Mouse (Mus musculus): ENCODE measurements around the gene Gm17654. TPM values are rescaled to one million over a fixed set of nuclear protein-coding genes. Genes with fewer than 3 reads are reported as not detected.
"Not testable (repeated sequence)": the region's sequence is repeated elsewhere in the genome, so short reads cannot be mapped to it uniquely, and the experiment has no call there.

Gm17654 gene
- polyA plus RNA-seq (2012; fragmentation: generic; extraction: Trizol) = not detected

- H3K36me3 ChIP-seq (ENCODE audit: control insufficient read depth, insufficient read depth); H3K27me3 ChIP-seq (ENCODE audit: control insufficient read depth, insufficient read depth, insufficient read length); H3K4me2 ChIP-seq (ENCODE audit: low read depth); H3ac ChIP-seq (ENCODE audit: control insufficient read depth, insufficient read length); H3K79me2 ChIP-seq (ENCODE audit: control insufficient read depth, insufficient read depth); H3K4me3 ChIP-seq: not testable (repeated sequence)
These were observed at the start of gene Gm17654 for GRCm38 (mm10) chr14:43579046-43579445. Gm17654 (minus strand) TSS chr14:43579146.

GRCm38 (mm10) chr14:43607913-43608312 is 29.0 kb upstream of the Gm17654 start, which contains the start of gene Gm10375:
Gm10375 (minus strand) TSS chr14:43608013.
- H3ac ChIP-seq (ENCODE audit: control insufficient read depth, insufficient read length); H3K36me3 ChIP-seq (ENCODE audit: control insufficient read depth, insufficient read depth); H3K79me2 ChIP-seq (ENCODE audit: control insufficient read depth, insufficient read depth); H3K27me3 ChIP-seq (ENCODE audit: control insufficient read depth, insufficient read depth, insufficient read length); H3K4me2 ChIP-seq (ENCODE audit: low read depth); H3K4me3 ChIP-seq: not testable (repeated sequence)

GRCm38 (mm10) chr14:43577969-43578368 is 977 bp downstream of the Gm17654 start:
- not testable (repeated sequence) for H3K27me3 ChIP-seq (ENCODE audit: control insufficient read depth, insufficient read depth, insufficient read length); H3ac ChIP-seq (ENCODE audit: control insufficient read depth, insufficient read length); H3K4me3 ChIP-seq; H3K79me2 ChIP-seq (ENCODE audit: control insufficient read depth, insufficient read depth); H3K36me3 ChIP-seq (ENCODE audit: control insufficient read depth, insufficient read depth); H3K4me2 ChIP-seq (ENCODE audit: low read depth)

- H3K79me2 ChIP-seq (ENCODE audit: control insufficient read depth, insufficient read depth); H3ac ChIP-seq (ENCODE audit: control insufficient read depth, insufficient read length); H3K4me3 ChIP-seq; H3K36me3 ChIP-seq (ENCODE audit: control insufficient read depth, insufficient read depth); H3K27me3 ChIP-seq (ENCODE audit: control insufficient read depth, insufficient read depth, insufficient read length); H3K4me2 ChIP-seq (ENCODE audit: low read depth): not testable (repeated sequence)
These were observed 26.7 kb downstream of the Gm17654 start for GRCm38 (mm10) chr14:43552271-43552670.

GRCm38 (mm10) chr14:43546281-43546680 is 32.7 kb downstream of the Gm17654 start:
- not testable (repeated sequence) for H3K4me2 ChIP-seq (ENCODE audit: low read depth); H3ac ChIP-seq (ENCODE audit: control insufficient read depth, insufficient read length); H3K27me3 ChIP-seq (ENCODE audit: control insufficient read depth, insufficient read depth, insufficient read length); H3K36me3 ChIP-seq (ENCODE audit: control insufficient read depth, insufficient read depth); H3K79me2 ChIP-seq (ENCODE audit: control insufficient read depth, insufficient read depth); H3K4me3 ChIP-seq

GRCm38 (mm10) chr14:43543276-43543675 is 35.7 kb downstream of the Gm17654 start, which contains the start of gene Gm5799:
Gm5799 (plus strand) TSS chr14:43543576.
- H3K4me2 ChIP-seq (ENCODE audit: low read depth); H3K27me3 ChIP-seq (ENCODE audit: control insufficient read depth, insufficient read depth, insufficient read length); H3ac ChIP-seq (ENCODE audit: control insufficient read depth, insufficient read length); H3K79me2 ChIP-seq (ENCODE audit: control insufficient read depth, insufficient read depth); H3K4me3 ChIP-seq; H3K36me3 ChIP-seq (ENCODE audit: control insufficient read depth, insufficient read depth): not testable (repeated sequence)

- H3K36me3 ChIP-seq (ENCODE audit: control insufficient read depth, insufficient read depth); H3K4me3 ChIP-seq; H3K79me2 ChIP-seq (ENCODE audit: control insufficient read depth, insufficient read depth); H3ac ChIP-seq (ENCODE audit: control insufficient read depth, insufficient read length); H3K4me2 ChIP-seq (ENCODE audit: low read depth); H3K27me3 ChIP-seq (ENCODE audit: control insufficient read depth, insufficient read depth, insufficient read length): not testable (repeated sequence)
These were observed 40.8 kb downstream of the Gm17654 start for GRCm38 (mm10) chr14:43538144-43538543.

GRCm38 (mm10) chr14:43532387-43532786 is 46.6 kb downstream of the Gm17654 start:
- H3K27me3 ChIP-seq (ENCODE audit: control insufficient read depth, insufficient read depth, insufficient read length); H3K4me2 ChIP-seq (ENCODE audit: low read depth): not testable (repeated sequence)

GRCm38 (mm10) chr14:43532011-43532383 is 46.9 kb downstream of the Gm17654 start:
- not testable (repeated sequence) for H3K27me3 ChIP-seq (ENCODE audit: control insufficient read depth, insufficient read depth, insufficient read length); H3K4me2 ChIP-seq (ENCODE audit: low read depth); H3K79me2 ChIP-seq (ENCODE audit: control insufficient read depth, insufficient read depth); H3K4me3 ChIP-seq; H3K36me3 ChIP-seq (ENCODE audit: control insufficient read depth, insufficient read depth); H3ac ChIP-seq (ENCODE audit: control insufficient read depth, insufficient read length)

More at GRCm38 (mm10) chr14:43532387-43532786, 46.6 kb downstream of the Gm17654 start:
- H3K36me3 ChIP-seq (ENCODE audit: control insufficient read depth, insufficient read depth); H3ac ChIP-seq (ENCODE audit: control insufficient read depth, insufficient read length); H3K4me3 ChIP-seq; H3K79me2 ChIP-seq (ENCODE audit: control insufficient read depth, insufficient read depth): not testable (repeated sequence)

- not testable (repeated sequence) for H3K4me2 ChIP-seq (ENCODE audit: low read depth); H3K36me3 ChIP-seq (ENCODE audit: control insufficient read depth, insufficient read depth); H3ac ChIP-seq (ENCODE audit: control insufficient read depth, insufficient read length); H3K4me3 ChIP-seq; H3K79me2 ChIP-seq (ENCODE audit: control insufficient read depth, insufficient read depth); H3K27me3 ChIP-seq (ENCODE audit: control insufficient read depth, insufficient read depth, insufficient read length)
These were observed 47.6 kb downstream of the Gm17654 start for GRCm38 (mm10) chr14:43531052-43532010.

Other genes starting within 250 kb of the Gm17654 start
- not detected for gene 1700001F09Rik, start 231.3 kb downstream of the Gm17654 start, polyA plus RNA-seq (2012; fragmentation: generic; extraction: Trizol)
- gene Gm8138, start 162.8 kb downstream of the Gm17654 start, polyA plus RNA-seq (2012; fragmentation: generic; extraction: Trizol) = not detected
- gene Gm5799, start 35.6 kb downstream of the Gm17654 start, polyA plus RNA-seq (2012; fragmentation: generic; extraction: Trizol) = 0.06 TPM
- gene Gm10375, start 28.9 kb upstream of the Gm17654 start, polyA plus RNA-seq (2012; fragmentation: generic; extraction: Trizol) = not detected
- not detected for gene Gm8165, start 98.1 kb upstream of the Gm17654 start, polyA plus RNA-seq (2012; fragmentation: generic; extraction: Trizol)
- gene Gm7324, start 118.7 kb upstream of the Gm17654 start, polyA plus RNA-seq (2012; fragmentation: generic; extraction: Trizol) = 0.40 TPM
- not detected for gene Gm16506, start 148.3 kb upstream of the Gm17654 start, polyA plus RNA-seq (2012; fragmentation: generic; extraction: Trizol)
- not detected for gene Gm6526, start 168.7 kb upstream of the Gm17654 start, polyA plus RNA-seq (2012; fragmentation: generic; extraction: Trizol)
- gene Gm8180, start 205.6 kb upstream of the Gm17654 start, polyA plus RNA-seq (2012; fragmentation: generic; extraction: Trizol) = not detected

All from myocyte (in vitro differentiated cells).